Mouse (Mus musculus): ENCODE data around the gene Tom1.
A peak's percentile ranks its signal among the peaks of the same experiment; 100 is the strongest.

The Tom1 gene

DNA sequence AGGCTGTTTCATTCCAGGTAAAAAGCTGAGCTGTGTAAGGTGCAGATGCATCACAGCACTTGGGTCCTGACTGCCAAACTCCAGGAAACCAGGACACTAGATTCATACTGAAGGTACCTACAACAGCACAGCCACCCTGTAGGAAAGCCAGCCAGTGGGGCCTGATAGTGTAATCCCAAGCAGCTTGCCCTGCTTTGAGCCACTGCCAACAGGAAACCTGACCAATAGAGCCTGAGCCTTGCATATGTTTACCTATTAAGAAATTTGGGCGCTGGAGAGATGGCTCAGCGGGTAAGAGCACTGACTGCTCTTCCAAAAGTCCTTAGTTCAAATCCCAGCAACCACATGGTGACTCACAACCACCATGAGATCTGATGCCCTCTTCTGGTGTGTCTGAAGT lies 8.7 kb downstream of the Tom1 start:
- DNase-seq (ENCODE audit: low spot score in 2 of 2) = no peak

- DNase-seq (ENCODE audit: low spot score in 2 of 2) = no peak
These were observed 9.5 kb downstream of the Tom1 start for GRCm38 (mm10) chr8:75042974-75043373.

DNA sequence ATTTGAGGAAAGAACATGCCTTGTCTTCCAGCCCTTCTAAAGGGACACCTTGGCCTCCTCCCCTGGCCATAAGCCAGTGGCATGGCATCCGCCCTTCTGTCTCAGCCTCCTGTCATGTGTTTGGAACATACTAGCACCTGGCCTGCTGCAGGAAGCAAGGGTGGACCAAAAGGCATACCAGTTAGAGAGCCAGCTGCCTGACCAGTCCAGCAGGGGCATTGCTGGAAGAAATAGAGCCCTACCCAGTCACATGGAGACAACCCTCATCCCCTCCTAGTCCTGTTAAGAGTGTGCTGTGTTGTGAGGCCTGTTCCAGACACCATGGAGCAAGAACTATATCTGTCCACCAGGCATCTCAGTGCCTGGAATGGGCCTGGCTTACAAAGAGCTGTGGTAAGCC lies 12.8 kb downstream of the Tom1 start:
- no peak for DNase-seq (ENCODE audit: low spot score in 2 of 2)

DNA sequence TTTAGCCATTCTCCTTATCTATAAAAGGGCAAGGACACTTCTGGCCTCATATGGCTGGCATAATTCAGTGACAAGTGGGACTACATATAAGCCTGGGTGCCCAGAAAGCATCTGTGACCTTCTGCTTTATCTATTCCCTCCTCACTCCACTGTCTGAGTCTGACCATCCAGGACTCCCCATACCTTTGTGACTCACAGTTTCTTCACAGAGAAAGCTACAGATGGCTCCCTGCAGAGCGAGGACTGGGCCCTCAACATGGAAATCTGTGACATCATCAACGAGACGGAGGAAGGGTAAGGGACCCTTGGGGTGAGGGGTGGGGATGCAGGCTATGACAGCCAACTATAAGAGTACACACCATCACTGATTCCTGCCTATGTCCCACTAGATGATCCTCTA lies 14.3 kb downstream of the Tom1 start:
- DNase-seq (ENCODE audit: low spot score in 2 of 2) = no peak

- DNase-seq (ENCODE audit: low spot score in 2 of 2) = no peak
These were observed 19.8 kb downstream of the Tom1 start for GRCm38 (mm10) chr8:75053342-75053741.

DNA sequence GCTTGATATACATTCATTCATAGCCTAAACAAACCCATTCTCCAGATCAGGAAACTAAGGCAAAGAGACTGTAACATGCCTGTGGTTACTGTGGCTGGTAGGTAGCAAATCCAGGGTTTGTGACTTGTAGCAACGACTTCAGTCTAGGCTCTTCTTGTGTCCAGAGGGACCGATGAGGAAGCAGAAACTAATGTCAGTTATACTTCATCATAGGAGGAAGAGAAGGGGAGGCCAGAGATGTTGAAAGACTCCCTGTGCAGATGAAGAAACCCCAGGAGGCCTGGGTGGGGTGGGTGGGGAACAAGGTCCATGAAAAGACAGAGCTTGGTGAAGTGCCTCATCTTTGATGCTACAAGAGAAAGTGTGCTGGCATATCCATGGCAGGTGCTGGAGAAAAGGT lies 22.2 kb downstream of the Tom1 start:
- DNase-seq (ENCODE audit: low spot score in 2 of 2) = no peak

DNA sequence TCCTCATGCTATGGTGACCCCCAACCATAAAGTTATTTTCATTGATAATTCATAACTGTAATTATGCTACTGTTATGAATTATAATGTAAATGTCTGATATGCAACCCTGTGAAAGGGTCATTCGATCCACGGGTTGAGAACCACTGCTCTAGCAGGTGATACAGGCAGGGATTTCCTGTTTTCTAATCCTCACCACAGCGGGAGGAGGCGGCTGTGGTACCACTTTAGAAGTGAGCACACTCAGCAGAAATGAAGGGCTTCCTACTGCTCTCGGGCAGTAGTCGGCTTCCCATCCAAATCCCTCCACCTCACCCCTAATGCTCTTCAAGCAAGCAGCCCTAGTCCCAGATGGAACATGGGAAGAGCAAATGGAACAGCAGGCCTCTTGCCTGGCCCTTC lies 26.5 kb downstream of the Tom1 start:
- DNase-seq (ENCODE audit: low spot score in 2 of 2) = no peak

GRCm38 (mm10) chr8:75060815-75061214 lies 27.3 kb downstream of the Tom1 start:
- no peak for DNase-seq (ENCODE audit: low spot score in 2 of 2)

DNA sequence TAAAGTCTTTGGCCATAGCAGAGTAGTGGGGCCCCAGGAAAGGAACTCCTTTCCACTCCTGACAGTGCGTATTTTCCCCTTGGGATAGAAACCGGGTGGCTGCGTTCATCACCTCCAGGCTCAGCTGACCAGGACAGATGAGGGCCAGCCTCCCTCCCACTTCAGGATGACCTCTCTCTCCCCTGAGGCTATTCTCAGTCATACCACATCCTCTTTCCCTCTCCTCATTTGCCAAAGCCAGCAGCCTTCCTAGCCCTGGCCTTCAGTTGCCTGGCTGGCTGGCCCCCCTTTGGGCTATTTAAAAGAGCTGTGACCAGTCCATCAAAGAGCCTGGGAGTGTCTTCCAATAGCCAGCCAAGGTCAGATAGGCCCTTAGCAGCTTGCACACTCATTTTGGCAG lies 29.8 kb downstream of the Tom1 start:
- DNase-seq (ENCODE audit: low spot score in 2 of 2) = no peak

DNA sequence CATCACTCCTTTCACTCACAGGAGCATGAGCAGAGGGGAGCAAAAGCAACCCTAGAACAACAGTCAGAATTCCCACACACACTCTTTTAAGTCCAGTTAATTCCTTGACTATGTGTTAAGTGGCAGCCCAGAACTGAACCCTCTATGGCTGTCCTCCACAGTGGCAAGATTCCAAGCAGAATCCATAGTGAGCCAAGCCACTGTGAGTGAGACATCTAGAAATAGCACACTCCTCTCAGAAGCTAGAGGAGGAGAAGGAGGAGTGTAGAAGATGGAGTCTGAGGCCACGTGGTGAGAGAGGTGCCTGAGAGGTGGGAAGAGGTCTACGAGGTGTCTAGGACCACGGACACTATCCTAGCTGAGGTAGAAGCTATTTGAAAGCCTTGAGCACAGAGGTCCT lies 31.3 kb downstream of the Tom1 start:
- no peak for DNase-seq (ENCODE audit: low spot score in 2 of 2)

- no peak for DNase-seq (ENCODE audit: low spot score in 2 of 2)
These were observed 33.8 kb downstream of the Tom1 start for GRCm38 (mm10) chr8:75067287-75067686.

DNA sequence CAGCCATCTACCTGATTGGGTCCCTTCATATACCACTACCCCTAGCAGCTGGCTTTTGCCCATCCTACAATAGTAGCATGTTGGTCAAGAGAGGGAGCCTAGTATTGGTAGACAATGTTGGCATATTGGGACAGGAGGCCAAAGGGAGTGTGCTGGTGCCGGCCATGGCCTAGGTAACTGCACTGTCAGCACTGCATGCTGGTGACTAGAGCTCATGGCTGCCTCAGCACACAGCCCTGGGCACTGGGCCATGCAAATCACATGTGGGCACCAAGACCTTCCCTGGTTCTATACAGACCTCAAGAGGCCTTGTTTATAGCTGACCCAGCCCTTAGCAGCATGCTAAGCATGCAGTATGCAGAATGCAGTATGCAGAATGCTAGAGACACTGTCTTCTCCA lies 36.8 kb downstream of the Tom1 start:
- DNase-seq (ENCODE audit: low spot score in 2 of 2) = no peak

DNA sequence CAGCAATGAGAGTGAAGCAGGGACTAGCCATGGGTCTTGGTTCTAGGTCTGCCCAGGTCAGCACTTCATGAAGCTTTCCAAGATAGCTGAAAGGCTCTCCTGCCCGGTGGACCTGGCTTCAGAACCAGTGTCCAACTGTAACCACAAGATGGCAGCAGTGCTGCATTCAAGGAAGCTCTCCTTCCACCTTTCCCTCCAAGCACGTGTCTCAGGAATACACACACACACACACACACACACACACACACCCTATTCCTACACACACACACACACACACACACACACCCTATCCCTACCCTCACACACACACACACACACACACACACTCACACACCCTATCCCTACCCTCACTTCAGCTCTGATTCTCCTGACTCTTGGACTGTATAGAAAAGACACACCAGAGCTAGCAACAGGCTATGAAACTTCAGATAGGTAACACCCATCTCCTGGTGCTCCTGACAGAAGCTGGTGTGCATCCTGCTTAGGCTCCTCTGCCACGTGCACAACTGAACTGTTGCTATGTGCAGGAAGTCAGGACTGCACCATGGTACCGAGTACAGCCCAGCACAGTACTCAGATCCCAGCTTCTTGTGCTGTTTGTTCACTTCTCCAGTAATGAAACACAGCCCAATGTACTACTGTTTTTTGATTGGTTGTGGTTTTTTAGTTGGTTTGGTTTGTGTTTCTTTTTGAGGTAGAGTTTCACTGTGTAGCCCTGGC lies 38.3 kb downstream of the Tom1 start:
- DNase-seq (ENCODE audit: low spot score in 2 of 2) = peak; percentile 30 to 59

DNA sequence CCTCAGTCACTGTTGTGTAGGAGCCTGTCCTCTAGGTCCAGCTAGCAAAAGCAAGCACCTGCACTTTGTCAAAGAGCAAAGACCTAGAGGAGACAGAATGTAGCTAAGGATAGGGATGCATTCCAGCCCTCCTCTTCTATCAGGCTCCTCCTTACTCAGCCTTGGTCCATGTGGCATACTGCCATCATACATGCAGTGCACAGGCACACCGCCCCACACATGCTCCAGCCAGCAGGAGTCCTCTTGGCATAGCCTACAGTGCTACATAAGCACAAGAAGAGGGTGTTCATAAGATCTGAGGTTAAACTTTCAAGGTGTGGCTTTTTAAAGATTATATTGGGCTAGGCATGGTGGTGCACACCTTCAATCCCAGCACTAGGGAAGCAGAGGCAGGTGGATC lies 41.4 kb downstream of the Tom1 start:
- no peak for DNase-seq (ENCODE audit: low spot score in 2 of 2)

- no peak for DNase-seq (ENCODE audit: low spot score in 2 of 2)
These were observed 44.7 kb downstream of the Tom1 start for GRCm38 (mm10) chr8:75078215-75078614.

DNA sequence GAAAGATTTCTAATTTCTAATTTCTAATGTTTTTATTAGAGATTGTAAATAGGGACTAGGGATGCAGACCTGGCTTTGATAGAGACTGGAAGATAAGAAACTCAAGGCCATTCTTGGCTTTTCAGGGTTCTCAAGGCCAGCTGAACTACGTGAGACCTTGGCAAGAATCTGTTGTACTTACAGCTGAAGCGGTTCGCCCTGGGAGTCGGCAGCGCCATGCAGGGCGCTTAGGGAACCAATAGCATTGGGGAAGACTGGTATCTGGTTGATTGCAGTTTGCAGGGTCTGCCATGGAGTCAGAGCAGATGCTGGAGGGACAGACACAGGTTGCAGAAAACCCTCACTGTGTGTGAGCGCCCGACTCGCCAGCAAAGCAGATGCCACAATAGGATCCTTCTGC lies 45.3 kb downstream of the Tom1 start:
- no peak for DNase-seq (ENCODE audit: low spot score in 2 of 2)

- DNase-seq (ENCODE audit: low spot score in 2 of 2) = no peak
These were observed 48.0 kb downstream of the Tom1 start for GRCm38 (mm10) chr8:75081364-75082040.

- DNase-seq (ENCODE audit: low spot score in 2 of 2) = no peak
These were observed 48.8 kb downstream of the Tom1 start for GRCm38 (mm10) chr8:75082181-75082805.

DNA sequence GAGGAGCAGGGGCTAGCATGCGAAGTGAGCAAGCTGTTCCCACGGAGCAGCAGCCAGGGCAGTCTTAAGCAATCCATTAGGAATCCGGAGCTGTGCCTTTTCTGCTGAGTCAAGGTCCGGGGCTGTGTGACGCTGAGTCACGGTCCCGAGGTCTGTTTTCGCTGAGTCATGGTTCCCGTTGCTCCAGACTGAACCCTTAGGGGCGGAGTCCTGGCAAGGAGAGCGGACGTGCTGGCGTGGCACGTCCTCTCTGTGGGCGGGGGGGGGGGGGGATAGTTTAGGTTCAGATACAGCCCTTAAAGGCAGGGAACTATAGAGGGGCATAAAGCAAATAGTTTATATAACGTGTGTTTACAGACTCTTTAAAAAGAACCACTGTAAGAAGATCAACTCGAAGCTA lies 50.3 kb downstream of the Tom1 start:
- DNase-seq (ENCODE audit: low spot score in 2 of 2) = peak; percentile 56 to 61

GRCm38 (mm10) chr8:75084382-75085064 lies 51.0 kb downstream of the Tom1 start:
- DNase-seq (ENCODE audit: low spot score in 2 of 2) = no peak

- no peak for DNase-seq (ENCODE audit: low spot score in 2 of 2)
These were observed 52.5 kb downstream of the Tom1 start for GRCm38 (mm10) chr8:75086002-75086401.

- no peak for DNase-seq (ENCODE audit: low spot score in 2 of 2)
These were observed 53.6 kb downstream of the Tom1 start for GRCm38 (mm10) chr8:75087127-75087526.

All from natural killer cell, adult 2 months (primary cell).